18 mouse cellular contexts compared by ENCODE assay signal in the genomic region with DNA sequence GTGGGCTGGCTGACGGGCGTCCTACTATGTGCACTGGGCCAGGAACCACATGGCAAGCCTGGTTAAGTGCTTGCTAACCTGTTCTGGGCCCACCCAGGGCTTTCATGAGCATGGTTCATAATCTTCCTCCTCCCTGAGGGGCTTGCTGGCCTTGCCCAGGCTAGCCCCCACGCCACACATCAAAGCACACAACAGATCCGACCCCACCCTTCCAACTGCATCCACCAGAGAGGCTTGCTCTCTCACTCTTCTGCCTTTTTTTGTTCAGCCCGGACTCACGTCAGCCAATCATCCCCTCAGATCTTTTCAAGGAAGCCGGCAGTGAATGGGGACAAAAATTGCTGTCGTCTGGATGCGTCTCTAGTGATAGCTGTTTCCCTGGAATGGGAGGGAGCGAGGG.
DNase-seq lines count a peak whose midpoint lies in the region; TF ChIP-seq lines count a peak whose summit lies in the region.
"Had no signal": no experiment of that assay in that cellular context is flagged by ENCODE, and none has a peak within 500 bp of the region (broad histone marks: within the 10 kb centered on the region; RNA-seq: fewer than 3 reads in every experiment).

No protein-coding gene starts in this region.

- H3K4me1 ChIP-seq in heart, embryonic 10.5 days: peaks cover 84% of the 10 kb centered on the region
- H3K4me1 ChIP-seq in E14TG2a.4 (replicated peaks; ENCODE audit: low read depth, low read length): peaks cover 79% of the 10 kb centered on the region
- peaks cover 94% of the 10 kb centered on the region for H3K4me1 ChIP-seq in limb, embryonic 10.5 days

- DNase-seq in heart, embryonic 10.5 days (ENCODE audit: low spot score): no peak
- no peak for DNase-seq in heart, adult 8-10 months (ENCODE audit: low spot score)
- DNase-seq in R1 (ENCODE audit: low read depth, low spot score): peak; percentile 39
- no peak for DNase-seq in limb, embryonic 10.5 days (ENCODE audit: low spot score)
- no peak for DNase-seq in gastrocnemius, adult 18-20 months (ENCODE audit: low spot score)
- DNase-seq in Muller cell, postnatal 12 days (ENCODE audit: inconsistent ontology term): no peak
- no peak for DNase-seq in urinary bladder, adult 2 months (ENCODE audit: low spot score)
- DNase-seq: adrenal gland, postnatal 14 days; cerebellum, adult 9-11 months; gastrocnemius, postnatal 36 days; kidney, postnatal 36 days; right cerebral cortex, postnatal 14 days had no signal

- 78% methylated on average over 10 of the region's 10 CpGs for WGBS in heart, embryonic 10.5 days
- WGBS in limb, embryonic 10.5 days: 82% methylated on average over 10 of the region's 10 CpGs

- H3K36me3 ChIP-seq in heart, embryonic 10.5 days: peaks cover 5% of the 10 kb centered on the region; the same call in 1 of the 2 replicates
- no peaks in the 10 kb centered on the region for H3K36me3 ChIP-seq in E14TG2a.4 (ENCODE audit: insufficient read depth, low read length)
- H3K36me3 ChIP-seq in limb, embryonic 10.5 days: peaks cover 6% of the 10 kb centered on the region; the same call in 1 of the 2 replicates
- H3K36me3 ChIP-seq: hindbrain, embryonic 13.5 days; liver, embryonic 15.5 days had no signal

- no peaks in the 10 kb centered on the region for H3K9me3 ChIP-seq in heart, embryonic 10.5 days
- peaks cover 9% of the 10 kb centered on the region for H3K9me3 ChIP-seq in E14TG2a.4 (ENCODE audit: low read length)
- H3K9me3 ChIP-seq in limb, embryonic 10.5 days (replicated peaks): no peaks in the 10 kb centered on the region
- H3K9me3 ChIP-seq: embryonic facial prominence, embryonic 13.5 days; hindbrain, embryonic 13.5 days; limb, embryonic 13.5 days; liver, embryonic 15.5 days had no signal

- 0 out of 2 replicates have a peak overlapping the region, but pooled peaks have one; percentile 22 for H3K27ac ChIP-seq in heart, embryonic 10.5 days
- peak overlapping the region; percentile 40; the same call in 1 of the 2 replicates for H3K27ac ChIP-seq in limb, embryonic 10.5 days
- H3K27ac ChIP-seq: embryonic facial prominence, embryonic 13.5 days; hindbrain, embryonic 13.5 days; limb, embryonic 13.5 days; liver, embryonic 15.5 days had no signal

- H3K27me3 ChIP-seq in heart, embryonic 10.5 days (ENCODE audit: insufficient read depth, poor library complexity, severe bottlenecking): no peaks in the 10 kb centered on the region
- H3K27me3 ChIP-seq in E14TG2a.4 (ENCODE audit: insufficient read depth, low read length): 0 out of 2 replicates have a peak, but pooled peaks cover 7% of the 10 kb centered on the region
- 0 out of 2 replicates have a peak, but pooled peaks cover 4% of the 10 kb centered on the region for H3K27me3 ChIP-seq in limb, embryonic 10.5 days (ENCODE audit: low read depth, poor library complexity, severe bottlenecking)
- H3K27me3 ChIP-seq: embryonic facial prominence, embryonic 13.5 days; limb, embryonic 13.5 days; liver, embryonic 15.5 days; Patski had no signal

- no peak overlapping the region for H3K4me3 ChIP-seq in heart, embryonic 10.5 days
- peak overlapping the region; percentile 46 for H3K4me3 ChIP-seq in E14TG2a.4 (replicated peaks; ENCODE audit: low read length)
- H3K4me3 ChIP-seq in limb, embryonic 10.5 days: no peak overlapping the region
- H3K4me3 ChIP-seq: embryonic facial prominence, embryonic 13.5 days; hindbrain, embryonic 13.5 days; limb, embryonic 13.5 days; liver, embryonic 15.5 days had no signal

- TF ChIP-seq CTCF in E14TG2a.4 (conservative IDR thresholded peaks at IDR 0.05; ENCODE audit: low read length): no peak
